8 mouse cellular contexts compared by ENCODE assay signal in the genomic region with DNA sequence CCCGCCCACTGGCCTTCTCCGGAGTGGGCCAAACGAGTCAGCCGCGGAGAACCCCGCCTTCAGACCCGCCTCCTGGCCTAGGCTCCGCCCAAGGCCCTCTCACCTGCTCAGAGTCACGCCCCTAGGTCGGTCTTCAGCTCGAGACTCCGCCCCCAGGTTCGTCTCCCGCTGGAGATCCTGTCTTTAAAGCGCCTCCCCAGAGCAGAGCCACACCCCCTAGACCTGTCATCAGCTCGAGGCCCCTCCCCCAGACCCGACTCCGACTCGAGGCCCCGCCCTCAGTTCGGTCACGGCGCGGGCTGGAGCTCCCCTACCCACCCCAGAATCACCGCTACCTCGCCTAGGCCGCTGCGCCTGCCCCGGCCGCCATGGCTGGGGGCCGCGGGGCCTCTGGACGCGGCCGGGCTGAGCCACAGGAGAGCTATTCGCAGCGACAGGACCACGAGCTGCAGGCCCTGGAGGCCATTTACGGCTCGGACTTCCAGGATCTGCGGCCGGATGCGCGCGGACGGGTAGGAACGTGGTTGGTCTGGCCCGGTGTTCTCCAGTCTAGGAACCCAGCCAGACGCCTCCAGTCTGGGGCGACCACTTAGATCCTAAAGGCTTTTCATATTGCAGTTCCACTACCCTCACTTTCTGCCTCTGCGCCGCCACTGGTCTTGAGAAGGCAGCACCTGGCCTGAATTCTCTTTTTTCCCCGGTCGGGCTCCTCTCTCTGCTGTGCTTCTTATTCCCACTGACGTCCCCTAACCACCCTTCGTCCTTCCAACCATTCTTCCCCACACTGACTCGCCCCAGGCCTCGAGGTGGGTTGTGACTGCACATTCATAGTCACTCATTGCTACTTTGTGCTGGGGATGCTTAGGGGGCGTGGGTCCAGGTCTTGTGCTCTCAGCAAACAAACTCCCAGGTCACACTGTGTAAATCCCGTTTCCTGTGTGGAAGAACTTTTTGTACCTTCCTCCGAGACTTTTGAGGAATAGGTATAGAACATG. TPM values are rescaled to one million over a fixed set of nuclear protein-coding genes. Genes with fewer than 3 reads are reported as not detected.
DNase-seq lines count a peak whose midpoint lies in the region; ATAC-seq and TF ChIP-seq lines count a peak whose summit lies in the region.

A gene (plus strand): TSS at position 278 of the 995 bp plus-strand sequence.

- H3K4me1 ChIP-seq in bone marrow, adult 2 months (ENCODE audit: control insufficient read depth, insufficient read depth, low read length) = no peaks in the 10 kb centered on the region; the same call in 1 of the 2 replicates
- peaks cover 11% of the 10 kb centered on the region for H3K4me1 ChIP-seq in embryonic facial prominence, embryonic 15.5 days
- 0 out of 2 replicates have a peak, but pooled peaks cover 5% of the 10 kb centered on the region for H3K4me1 ChIP-seq in limb, embryonic 14.5 days (ENCODE audit: control insufficient read depth, insufficient read depth, low read length)
- no peaks in the 10 kb centered on the region for H3K4me1 ChIP-seq in midbrain, postnatal 0 days (ENCODE audit: insufficient read depth, low read length)

- no peak for TF ChIP-seq CTCF in bone marrow, adult 2 months (IDR thresholded peaks at IDR 0.05; ENCODE audit: control insufficient read depth, insufficient read depth, low read length)
- TF ChIP-seq CTCF in midbrain, postnatal 0 days (IDR thresholded peaks at IDR 0.05) = no peak

- peak within 1 kb of the TSS; percentile 58; the same call in 1 of the 2 replicates for H3K27ac ChIP-seq in bone marrow, adult 2 months (ENCODE audit: control insufficient read depth, insufficient read depth, low read depth, low read length, poor library complexity)
- peak within 1 kb of the TSS; percentile 94 for H3K27ac ChIP-seq in embryonic facial prominence, embryonic 15.5 days (replicated peaks)
- H3K27ac ChIP-seq in limb, embryonic 14.5 days (replicated peaks; ENCODE audit: low read depth, low read length) = peak within 1 kb of the TSS; percentile 94
- H3K27ac ChIP-seq in midbrain, postnatal 0 days (ENCODE audit: low read depth, low read length) = peak within 1 kb of the TSS; percentile 89

- H3K27me3 ChIP-seq in embryonic facial prominence, embryonic 15.5 days = no peaks in the 10 kb centered on the region
- H3K27me3 ChIP-seq in limb, embryonic 14.5 days (ENCODE audit: control insufficient read depth, insufficient read depth, low read length) = no peaks in the 10 kb centered on the region
- no peaks in the 10 kb centered on the region for H3K27me3 ChIP-seq in midbrain, postnatal 0 days (ENCODE audit: insufficient read depth, low read length)

- peak; percentile 60; the same call in 1 of the 2 replicates for TF ChIP-seq POLR2A in bone marrow, adult 2 months (IDR thresholded peaks at IDR 0.05; ENCODE audit: borderline replicate concordance, control insufficient read depth, low read depth, low read length)
- peak; percentile 86; the same call in 1 of the 2 replicates for TF ChIP-seq POLR2A in limb, embryonic 14.5 days (IDR thresholded peaks at IDR 0.05; ENCODE audit: borderline replicate concordance, extremely low read depth, insufficient read depth, insufficient read length)

- no peaks in the 10 kb centered on the region for H3K36me3 ChIP-seq in embryonic facial prominence, embryonic 15.5 days
- no peaks in the 10 kb centered on the region for H3K36me3 ChIP-seq in limb, embryonic 14.5 days (ENCODE audit: control insufficient read depth, insufficient read depth, low read length)
- no peaks in the 10 kb centered on the region for H3K36me3 ChIP-seq in midbrain, postnatal 0 days (ENCODE audit: insufficient read depth, low read length)

- peak; percentile 99 for DNase-seq in 416B (ENCODE audit: low read depth)
- peak; percentile 97 for DNase-seq in heart, adult 8-10 months (ENCODE audit: low spot score)
- DNase-seq in kidney, adult 9 months = peak; percentile 100
- DNase-seq in limb, embryonic 14.5 days (ENCODE audit: low spot score) = peak; percentile 98
- DNase-seq in midbrain, postnatal 0 days (ENCODE audit: low spot score) = peak; percentile 98
- peak; percentile 98 to 99 for DNase-seq in spleen, postnatal 14 days (ENCODE audit: low spot score in 2 of 2)

- under 1% methylated on average over 61 of the region's 61 CpGs for WGBS in bone marrow, adult 2 months
- under 1% methylated on average over 61 of the region's 61 CpGs for WGBS in embryonic facial prominence, embryonic 15.5 days
- WGBS in limb, embryonic 14.5 days = under 1% methylated on average over 59 of the region's 61 CpGs
- WGBS in midbrain, postnatal 0 days = under 1% methylated on average over 61 of the region's 61 CpGs

- peak; percentile 98 for ATAC-seq in embryonic facial prominence, embryonic 15.5 days (ENCODE audit: insufficient number of reproducible peaks, low FRiP score, low TSS enrichment, low read depth)
- peak; percentile 99 for ATAC-seq in limb, embryonic 14.5 days (ENCODE audit: low FRiP score, low read depth)
- peak; percentile 99 for ATAC-seq in midbrain, postnatal 0 days (ENCODE audit: low FRiP score)

- peak within 1 kb of the TSS; percentile 83 for H3K9ac ChIP-seq in embryonic facial prominence, embryonic 15.5 days
- peak within 1 kb of the TSS; percentile 89 for H3K9ac ChIP-seq in limb, embryonic 14.5 days (ENCODE audit: low read depth, low read length, severe bottlenecking)
- peak within 1 kb of the TSS; percentile 91 for H3K9ac ChIP-seq in midbrain, postnatal 0 days (replicated peaks; ENCODE audit: low read length, poor library complexity, severe bottlenecking)

- H3K4me3 ChIP-seq in bone marrow, adult 2 months (replicated peaks; ENCODE audit: control insufficient read depth, low read depth, low read length) = peak within 1 kb of the TSS; percentile 82
- peak within 1 kb of the TSS; percentile 90 for H3K4me3 ChIP-seq in embryonic facial prominence, embryonic 15.5 days (replicated peaks)
- H3K4me3 ChIP-seq in limb, embryonic 14.5 days (replicated peaks; ENCODE audit: low read length) = peak within 1 kb of the TSS; percentile 78
- H3K4me3 ChIP-seq in midbrain, postnatal 0 days (ENCODE audit: low read depth, low read length) = peak within 1 kb of the TSS; percentile 84

- H3K9me3 ChIP-seq in embryonic facial prominence, embryonic 15.5 days (replicated peaks) = no peaks in the 10 kb centered on the region
- no peaks in the 10 kb centered on the region for H3K9me3 ChIP-seq in limb, embryonic 14.5 days (ENCODE audit: control insufficient read depth, low read length)
- no peaks in the 10 kb centered on the region for H3K9me3 ChIP-seq in midbrain, postnatal 0 days (ENCODE audit: low read length)

- H3K4me2 ChIP-seq in embryonic facial prominence, embryonic 15.5 days (replicated peaks) = peak within 1 kb of the TSS; percentile 74
- peak within 1 kb of the TSS; percentile 79 for H3K4me2 ChIP-seq in limb, embryonic 14.5 days (replicated peaks; ENCODE audit: low read depth, low read length, severe bottlenecking)
- H3K4me2 ChIP-seq in midbrain, postnatal 0 days (ENCODE audit: low read depth, low read length, poor library complexity, severe bottlenecking) = peak within 1 kb of the TSS; percentile 64

RNA-seq across cellular contexts. Expression of the gene that starts here (rescaled TPM):
- 5.7 and 8.7 TPM in 2 replicates for polyA plus RNA-seq in bone marrow, adult 2 months (2011; ENCODE audit: insufficient read depth, insufficient read length, low replicate concordance, missing spikeins)
- polyA plus RNA-seq in embryonic facial prominence, embryonic 15.5 days (2015; fragmentation: Nextera tagmentation; extraction: Ambion mirVana) = 9.1 and 9.7 TPM in 2 replicates
- total RNA-seq in heart, adult 8-10 months (2022) = 1 to 10 TPM; 4.7 to 6.0 (median 5.6) TPM
- polyA plus RNA-seq in limb, embryonic 14.5 days (2012; rRNA removed) = 24.1 and 25.2 TPM in 2 replicates
- polyA plus RNA-seq in limb, embryonic 14.5 days (2014; fragmentation: Nextera tagmentation; extraction: Ambion mirVana) = 12.1 and 12.7 TPM in 2 replicates
- total RNA-seq in midbrain, postnatal 0 days (2014; rRNA removed) = 17.2 TPM in 2 replicates
- 7.6 and 8.5 TPM in 2 replicates for polyA plus RNA-seq in midbrain, postnatal 0 days (2015; fragmentation: Nextera tagmentation; extraction: Ambion mirVana)

Comparison
In these comparisons a context has a peak if more than half of its experiments do, and no peak if none do; other contexts are left out.
1. Peak in every context shown above with its lines: DNase-seq, ATAC-seq, H3K4me3 ChIP-seq and H3K27ac ChIP-seq.